Mouse (Mus musculus): ENCODE results near the gene Acaca. TPM values are rescaled to one million over a fixed set of nuclear protein-coding genes. Genes with fewer than 3 reads are reported as not detected.

Gene Acaca
- polyA plus RNA-seq, 1 experiment, result 49.9 TPM

DNA sequence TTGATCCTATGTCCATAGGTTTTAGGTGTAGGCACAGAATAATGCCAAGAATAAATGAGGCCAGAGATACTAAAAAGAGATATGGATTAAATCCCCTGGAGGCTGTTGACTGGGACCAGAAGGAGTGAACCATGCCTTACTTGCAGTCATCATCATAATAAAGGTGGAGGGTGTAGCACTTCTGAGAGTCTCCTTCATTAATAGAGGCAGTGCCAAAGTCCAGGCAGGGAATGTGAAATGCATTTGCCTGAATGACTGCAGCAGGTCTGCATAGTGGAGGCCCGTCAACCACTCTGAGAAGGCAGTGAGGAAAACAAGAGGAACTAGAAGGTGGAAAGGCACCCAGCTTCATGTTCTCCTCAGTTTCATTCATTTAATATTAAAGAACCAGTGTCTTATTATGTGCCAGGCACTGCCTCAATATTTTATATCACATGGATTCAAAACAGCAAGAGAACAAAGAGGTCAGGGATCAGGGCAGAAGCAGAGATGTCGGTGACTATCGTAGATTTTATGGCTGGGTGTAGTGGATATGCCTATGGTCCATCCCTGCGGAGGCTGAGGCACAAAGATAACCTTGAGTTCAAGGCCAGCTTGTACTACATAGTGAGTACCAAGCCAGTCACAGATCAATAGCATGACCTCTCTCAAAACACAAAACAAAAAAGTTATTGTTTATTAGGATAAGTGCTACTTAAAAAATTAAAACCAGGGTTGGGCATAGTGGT is 27.2 kb downstream of the Acaca start:
- Histone ChIP-seq H3K36me3 (ENCODE audit: control insufficient read depth, insufficient read depth) (no peaks in the 10 kb centered on the region), H3K27me3 (ENCODE audit: control insufficient read depth, insufficient read depth, insufficient read length) (no peaks in the 10 kb centered on the region), H3K4me2 (ENCODE audit: low read depth) (no peak overlapping the region), H3ac (ENCODE audit: control insufficient read depth, insufficient read length) (no peak overlapping the region), H3K4me3 (no peak overlapping the region), H3K79me2 (ENCODE audit: control insufficient read depth, insufficient read depth) (no peaks in the 10 kb centered on the region)
- TF ChIP-seq POLR2A (IDR thresholded peaks at IDR 0.05; ENCODE audit: insufficient read length, low read depth), result no peak
- TF ChIP-seq USF1 (IDR thresholded peaks at IDR 0.05; ENCODE audit: low read depth), result no peak
- no peak for TF ChIP-seq SRF (IDR thresholded peaks at IDR 0.05; ENCODE audit: control insufficient read depth, insufficient read length, low read depth)
- TF ChIP-seq TCF3 (IDR thresholded peaks at IDR 0.05; ENCODE audit: insufficient read length, low read depth), result no peak

DNA sequence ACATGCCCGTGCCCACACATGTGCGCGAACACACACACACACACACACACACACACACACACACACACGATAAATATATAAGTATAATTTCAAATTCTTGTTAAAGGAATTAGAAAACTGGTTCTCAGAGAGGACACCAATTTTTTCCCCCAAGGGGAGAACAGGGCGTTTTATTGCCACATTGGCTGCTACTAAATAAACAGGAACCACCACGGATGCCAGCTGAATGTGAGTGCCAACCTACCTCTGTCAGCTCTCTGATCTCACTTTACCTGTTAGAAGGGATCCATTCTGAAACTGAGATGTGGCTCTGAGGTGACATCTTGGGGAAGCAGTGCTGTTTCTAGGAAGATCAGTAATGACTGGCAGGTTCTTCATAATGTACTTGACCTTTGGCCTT is 34.7 kb downstream of the Acaca start:
- no peaks in the 10 kb centered on the region for H3K36me3 ChIP-seq (ENCODE audit: control insufficient read depth, insufficient read depth)
- no peak overlapping the region for H3K4me3 ChIP-seq
- no peaks in the 10 kb centered on the region for H3K79me2 ChIP-seq (ENCODE audit: control insufficient read depth, insufficient read depth)
- TF ChIP-seq SRF (IDR thresholded peaks at IDR 0.05; ENCODE audit: control insufficient read depth, insufficient read length, low read depth) (no peak), MAX (IDR thresholded peaks at IDR 0.05; ENCODE audit: low read depth) (no peak), TCF3 (IDR thresholded peaks at IDR 0.05; ENCODE audit: insufficient read length, low read depth) (no peak)
- no peak overlapping the region for H3K4me2 ChIP-seq (ENCODE audit: low read depth)
- H3K27me3 ChIP-seq (ENCODE audit: control insufficient read depth, insufficient read depth, insufficient read length), result no peaks in the 10 kb centered on the region
- H3ac ChIP-seq (ENCODE audit: control insufficient read depth, insufficient read length), result no peak overlapping the region

DNA sequence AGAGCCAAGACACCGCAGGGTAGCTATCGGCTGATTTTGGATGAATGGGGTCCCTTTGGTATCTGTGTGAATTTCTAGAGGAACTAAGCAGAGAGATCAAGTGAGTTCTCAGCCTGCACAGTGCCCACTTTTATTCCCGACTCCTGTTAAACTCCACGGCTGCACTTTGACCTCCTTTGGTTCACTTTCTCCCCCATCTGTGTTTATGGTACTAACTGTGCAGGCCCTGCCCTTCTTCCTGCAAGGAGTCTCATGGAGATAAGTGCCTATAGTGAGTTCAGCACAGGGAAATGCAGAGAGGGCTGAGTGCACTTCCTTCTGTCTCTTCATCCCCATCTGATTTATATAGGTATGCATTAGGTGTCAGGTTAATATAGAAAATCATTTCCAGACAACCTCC is 35.1 kb downstream of the Acaca start:
- no peak for TF ChIP-seq MYOD1 (IDR thresholded peaks at IDR 0.05; ENCODE audit: control insufficient read depth in 1 of 3, insufficient read length in 2 of 3, low read depth in 2 of 3)
- TF ChIP-seq USF1 (IDR thresholded peaks at IDR 0.05; ENCODE audit: low read depth), result no peak
- TF ChIP-seq MAX (IDR thresholded peaks at IDR 0.05; ENCODE audit: low read depth), result no peak
- no peak for TF ChIP-seq MYOG (IDR thresholded peaks at IDR 0.05; ENCODE audit: control insufficient read depth in 1 of 3, insufficient read depth in 1 of 3, insufficient read length in 2 of 3, low read depth in 2 of 3)
- TF ChIP-seq POLR2AphosphoS2 (IDR thresholded peaks at IDR 0.05; ENCODE audit: insufficient read length, low read depth), result no peak
- no peak for TF ChIP-seq TCF12 (IDR thresholded peaks at IDR 0.05; ENCODE audit: insufficient read depth, poor library complexity, severe bottlenecking)
- no peak for TF ChIP-seq CEBPB (IDR thresholded peaks at IDR 0.05; ENCODE audit: insufficient read depth, poor library complexity, severe bottlenecking)
- H3K79me2 ChIP-seq (ENCODE audit: control insufficient read depth, insufficient read depth), result no peaks in the 10 kb centered on the region
- H3K4me3 ChIP-seq, result no peak overlapping the region
- H3K4me2 ChIP-seq (ENCODE audit: low read depth), result no peak overlapping the region
- H3K27me3 ChIP-seq (ENCODE audit: control insufficient read depth, insufficient read depth, insufficient read length), result no peaks in the 10 kb centered on the region
- H3ac ChIP-seq (ENCODE audit: control insufficient read depth, insufficient read length), result no peak overlapping the region
- no peaks in the 10 kb centered on the region for H3K36me3 ChIP-seq (ENCODE audit: control insufficient read depth, insufficient read depth)

DNA sequence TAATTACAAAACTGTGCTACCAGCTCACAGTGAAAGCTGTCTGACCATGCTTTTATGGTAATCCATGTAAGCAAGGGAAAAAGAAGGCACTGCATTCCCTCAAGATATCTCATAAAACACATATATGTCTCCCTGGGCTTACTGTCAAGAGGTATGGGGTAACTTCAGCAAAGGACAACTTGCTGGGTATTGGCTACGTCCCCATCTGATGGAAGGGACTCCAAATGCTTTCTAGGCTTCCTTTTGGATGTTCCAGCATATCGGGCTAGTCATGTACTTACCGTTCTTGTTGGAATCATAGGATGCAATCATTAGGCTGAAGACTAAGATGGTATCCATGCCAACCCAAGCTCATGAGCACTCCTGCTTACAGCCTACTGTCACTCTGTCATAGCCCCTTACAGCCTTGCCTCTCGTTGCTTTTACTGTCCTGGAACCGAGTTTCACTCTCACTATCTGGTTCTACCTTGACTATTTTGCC is 37.6 kb downstream of the Acaca start, which contains the start of gene Gm11437:
Gm11437 (minus strand) TSS at position 431 of the 481 bp plus-strand sequence.
- Histone ChIP-seq H3K4me2 (ENCODE audit: low read depth) (no peak within 1 kb of the TSS), H3K79me2 (ENCODE audit: control insufficient read depth, insufficient read depth) (no peaks in the 10 kb centered on the region), H3K4me3 (no peak within 1 kb of the TSS), H3ac (ENCODE audit: control insufficient read depth, insufficient read length) (no peak within 1 kb of the TSS), H3K27me3 (ENCODE audit: control insufficient read depth, insufficient read depth, insufficient read length) (peaks cover 4% of the 10 kb centered on the region), H3K36me3 (ENCODE audit: control insufficient read depth, insufficient read depth) (no peaks in the 10 kb centered on the region)
- no peak for TF ChIP-seq CEBPB (IDR thresholded peaks at IDR 0.05; ENCODE audit: insufficient read depth, poor library complexity, severe bottlenecking)
- TF ChIP-seq E2F4 (IDR thresholded peaks at IDR 0.05; ENCODE audit: insufficient read depth), result no peak
- no peak for TF ChIP-seq USF1 (IDR thresholded peaks at IDR 0.05; ENCODE audit: low read depth)

DNA sequence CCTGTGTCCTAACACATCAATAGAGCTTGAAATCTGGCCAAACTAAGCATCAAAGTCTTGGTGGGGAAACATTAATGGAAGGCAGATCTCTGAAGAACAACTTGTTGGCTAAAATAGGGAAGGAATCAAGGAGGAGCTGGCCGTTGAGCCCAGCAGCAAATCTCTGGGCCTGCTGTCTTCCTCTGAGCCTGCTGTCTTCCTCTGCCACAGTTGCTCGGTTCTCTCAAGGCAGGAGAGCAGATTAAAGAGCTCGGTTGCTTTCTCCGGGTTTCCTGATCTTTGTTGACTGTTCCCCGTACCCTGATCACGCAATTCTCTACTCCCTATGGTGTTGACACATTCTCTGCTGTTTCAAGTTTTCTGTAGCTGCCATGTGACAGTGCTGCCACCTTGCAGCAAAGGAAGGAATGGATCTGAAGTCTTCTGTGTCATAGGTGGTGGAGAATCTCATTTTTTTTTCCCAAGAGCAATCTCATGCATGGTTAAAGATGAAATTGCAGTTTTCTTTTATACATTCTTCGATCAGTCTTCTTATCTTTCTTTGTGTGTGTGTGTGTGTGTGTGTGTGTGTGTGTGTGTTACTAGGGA is 39.3 kb downstream of the Acaca start:
- Histone ChIP-seq H3K4me2 (ENCODE audit: low read depth) (peak overlapping the region; percentile 53), H3K27me3 (ENCODE audit: control insufficient read depth, insufficient read depth, insufficient read length) (peaks cover 4% of the 10 kb centered on the region), H3K36me3 (ENCODE audit: control insufficient read depth, insufficient read depth) (no peaks in the 10 kb centered on the region), H3K79me2 (ENCODE audit: control insufficient read depth, insufficient read depth) (no peaks in the 10 kb centered on the region), H3K4me3 (no peak overlapping the region), H3ac (ENCODE audit: control insufficient read depth, insufficient read length) (no peak overlapping the region)
- TF ChIP-seq SRF (IDR thresholded peaks at IDR 0.05; ENCODE audit: control insufficient read depth, insufficient read length, low read depth) (no peak), REST (IDR thresholded peaks at IDR 0.05; ENCODE audit: insufficient read depth, insufficient read length) (no peak)
